Mouse (Mus musculus) G1E (cell line): ENCODE data around the gene Emilin2.

Experiments
- CTCF ChIP-seq: IDR thresholded peaks from 2 replicates; pipeline ENCODE4 v1.5.1; 2012; ENCODE audit warnings: low read depth, low read length, inconsistent platforms, mixed read lengths
- TAL1 ChIP-seq: conservative IDR thresholded peaks from 2 replicates; pipeline ENCODE4 v1.6.1; 2012; ENCODE audit warnings: low read depth, low read length, inconsistent platforms, mixed read lengths

DNA sequence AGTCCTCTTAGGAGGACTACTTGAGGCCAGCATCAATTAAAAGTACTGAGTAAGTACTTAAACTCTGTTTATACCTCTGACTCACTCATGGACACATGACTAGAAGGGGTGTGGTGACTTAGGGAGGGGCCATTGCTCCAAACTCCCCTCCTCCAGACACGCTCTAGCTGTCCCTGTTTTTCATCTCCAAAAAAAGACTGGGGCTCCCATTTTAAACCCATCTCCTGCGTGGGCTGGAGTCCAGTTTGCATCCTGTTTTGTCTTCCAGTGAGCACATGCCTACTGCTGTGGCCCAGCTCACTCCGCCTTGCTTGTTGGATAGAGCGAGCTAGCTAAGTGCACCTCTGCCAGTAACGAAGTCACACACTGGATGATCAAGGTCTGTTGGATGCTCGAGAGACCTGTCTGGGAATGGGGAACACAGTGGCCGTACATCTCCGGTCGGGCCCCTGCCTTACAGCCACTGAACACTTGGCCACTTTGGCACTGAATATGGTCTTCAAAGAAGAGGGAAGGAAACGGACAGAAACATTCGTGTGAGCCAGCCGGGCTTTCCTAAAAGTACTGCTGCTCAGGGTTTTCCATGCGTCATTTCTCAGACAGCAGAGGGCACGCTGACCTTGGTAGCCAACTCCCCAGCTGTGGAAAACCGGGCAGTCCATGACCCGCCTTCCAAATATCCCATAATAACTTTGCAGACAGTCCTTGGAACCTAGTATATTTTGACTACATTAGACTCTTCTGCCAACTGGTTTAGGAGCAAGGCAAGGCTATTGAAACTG lies 60.8 kb downstream of the Emilin2 start:
- TF ChIP-seq CTCF, result no peak
- no peak for TF ChIP-seq TAL1
